Mouse (Mus musculus) stomach, postnatal 0 days (tissue): Measurements from ENCODE around the gene Gm16181. TPM values are rescaled to one million over a fixed set of nuclear protein-coding genes. Genes with fewer than 3 reads are reported as not detected.

Source experiments
- ATAC-seq: fragments of 200-750 bp; cut with Nextera tagmentation; 2 replicates; pipeline ENCODE4 v1.8.0; 2017; ENCODE audit not compliant: low FRiP score, low TSS enrichment
- DNase-seq: peaks from one replicate; pipeline ENCODE4 v3.0.0-alpha.2; 2016; ENCODE audit warnings: low spot score
- H3K27ac ChIP-seq: fragments of 300-500 bp; sonication (generic); replicated peaks from 2 replicates; pipeline ENCODE4 v1.5.1; 2014; ENCODE audit warnings: mild to moderate bottlenecking, control low read depth
- H3K27me3 ChIP-seq: fragments of 300-500 bp; sonication (generic); 2 replicates; pipeline ENCODE4 v1.6.1; 2014; ENCODE audit warnings: low read length; ENCODE audit not compliant: control insufficient read depth, insufficient read depth
- H3K36me3 ChIP-seq: fragments of 300-500 bp; sonication (generic); 2 replicates; pipeline ENCODE4 v1.6.1; 2014; ENCODE audit warnings: low read length, mixed read lengths; ENCODE audit not compliant: control insufficient read depth, insufficient read depth
- H3K4me1 ChIP-seq: fragments of 300-500 bp; sonication (generic); replicated peaks from 2 replicates; pipeline ENCODE4 v1.6.1; 2014; ENCODE audit warnings: antibody characterized with exemption; ENCODE audit not compliant: control insufficient read depth, insufficient read depth
- H3K4me2 ChIP-seq: fragments of 300-500 bp; sonication (generic); replicated peaks from 2 replicates; pipeline ENCODE4 v1.6.1; 2014; ENCODE audit warnings: low read depth, mild to moderate bottlenecking, control low read depth, moderate library complexity
- H3K4me3 ChIP-seq: fragments of 300-500 bp; sonication (generic); 2 replicates; pipeline ENCODE4 v1.5.1; 2014; ENCODE audit warnings: low read depth, low read length, control low read depth
- H3K9ac ChIP-seq: fragments of 300-500 bp; sonication (generic); 2 replicates; pipeline ENCODE4 v1.6.1; 2014; ENCODE audit warnings: mild to moderate bottlenecking, low read length, control low read depth, mixed read lengths
- H3K9me3 ChIP-seq: fragments of 300-500 bp; sonication (generic); 2 replicates; pipeline ENCODE4 v1.6.1; 2016; ENCODE audit warnings: low read length; ENCODE audit not compliant: control insufficient read depth
- CTCF ChIP-seq: IDR thresholded peaks from 2 replicates; pipeline ENCODE4 v1.5.1; 2016; ENCODE audit warnings: antibody characterized with exemption, low read depth, mild to moderate bottlenecking, moderate library complexity
- EP300 ChIP-seq: optimal IDR thresholded peaks from 2 replicates; pipeline ENCODE3; 2016; ENCODE audit warnings: antibody characterized with exemption
- WGBS: fragments of 180-500 bp; shearing (Covaris S2); extraction: QIAGEN DNeasy Blood & Tissue Kit; methylation state at CpG from one replicate; pipeline ENCODE4 v1.1.7; 2014; 5-methylcytosine and 5-hydroxymethylcytosine counted together
- polyA plus RNA-seq: library from polyadenylated mRNA; unstranded; fragments of >200 nt; fragmentation: Nextera tagmentation; extraction: Ambion mirVana; gene quantifications from 2 replicates; pipeline ENCODE4 v1.2.1, GENCODE M21; 2015

Gm16181 gene
- polyA plus RNA-seq: 0.27 and 0.33 TPM in 2 replicates

GRCm38 (mm10) chr17:35220156-35220952 is at the start of gene Gm16181:
Gm16181 (plus strand) TSS chr17:35220834.
- H3K4me1 ChIP-seq: no peaks in the 10 kb centered on the region
- ATAC-seq (no peak; the same call in 1 of the 2 replicates), DNase-seq (no peak)
- H3K9me3 ChIP-seq: no peaks in the 10 kb centered on the region
- WGBS: 65% methylated on average over 28 of the region's 28 CpGs
- H3K27ac ChIP-seq: peak within 1 kb of the TSS; percentile 71
- no peaks in the 10 kb centered on the region; the same call in 1 of the 2 replicates for H3K36me3 ChIP-seq
- no peak within 1 kb of the TSS for H3K4me2 ChIP-seq
- no peak within 1 kb of the TSS for H3K4me3 ChIP-seq
- H3K27me3 ChIP-seq: no peaks in the 10 kb centered on the region
- H3K9ac ChIP-seq: 0 out of 2 replicates have a peak within 1 kb of the TSS, but pooled peaks have one; percentile 8
- no peak for TF ChIP-seq EP300
- TF ChIP-seq CTCF: no peak

- ATAC-seq (no peak), DNase-seq (no peak)
- H3K27ac ChIP-seq: no peak overlapping the region
- H3K4me2 ChIP-seq: no peak overlapping the region
- H3K27me3 ChIP-seq: no peaks in the 10 kb centered on the region
- no peaks in the 10 kb centered on the region for H3K4me1 ChIP-seq
- H3K9me3 ChIP-seq: no peaks in the 10 kb centered on the region
- WGBS: 64% methylated on average over 11 of the region's 11 CpGs
- H3K36me3 ChIP-seq: no peaks in the 10 kb centered on the region
- peak overlapping the region; percentile 41; the same call in 1 of the 2 replicates for H3K9ac ChIP-seq
- TF ChIP-seq CTCF (no peak), EP300 (no peak)
- no peak overlapping the region for H3K4me3 ChIP-seq
Measured at GRCm38 (mm10) chr17:35172445-35173234, 48.0 kb upstream of the Gm16181 start.

GRCm38 (mm10) chr17:35173329-35173728 is 47.3 kb upstream of the Gm16181 start:
- H3K4me1 ChIP-seq: no peaks in the 10 kb centered on the region
- H3K36me3 ChIP-seq: no peaks in the 10 kb centered on the region
- WGBS: 77% methylated on average over 3 of the region's 3 CpGs
- 0 out of 2 replicates have a peak overlapping the region, but pooled peaks have one; percentile 41 for H3K9ac ChIP-seq
- no peaks in the 10 kb centered on the region for H3K27me3 ChIP-seq
- no peaks in the 10 kb centered on the region for H3K9me3 ChIP-seq
- ATAC-seq: no peak
- H3K4me3 ChIP-seq: no peak overlapping the region
- no peak for DNase-seq
- no peak overlapping the region for H3K4me2 ChIP-seq
- H3K27ac ChIP-seq: no peak overlapping the region; the same call in 1 of the 2 replicates
- TF ChIP-seq EP300: no peak
- TF ChIP-seq CTCF: no peak

GRCm38 (mm10) chr17:35174201-35174977 is 46.2 kb upstream of the Gm16181 start:
- DNase-seq (no peak), ATAC-seq (no peak)
- Histone ChIP-seq H3K27ac (no peak overlapping the region), H3K4me2 (no peak overlapping the region), H3K4me1 (no peaks in the 10 kb centered on the region), H3K36me3 (no peaks in the 10 kb centered on the region), H3K9ac (no peak overlapping the region), H3K27me3 (no peaks in the 10 kb centered on the region), H3K9me3 (no peaks in the 10 kb centered on the region), H3K4me3 (no peak overlapping the region)
- 66% methylated on average over 8 of the region's 8 CpGs for WGBS
- no peak for TF ChIP-seq EP300
- no peak for TF ChIP-seq CTCF

- ATAC-seq (no peak), DNase-seq (no peak)
- no peaks in the 10 kb centered on the region for H3K27me3 ChIP-seq
- no peaks in the 10 kb centered on the region for H3K9me3 ChIP-seq
- no peaks in the 10 kb centered on the region for H3K4me1 ChIP-seq
- H3K4me2 ChIP-seq: no peak overlapping the region
- no peak overlapping the region for H3K4me3 ChIP-seq
- H3K9ac ChIP-seq: no peak overlapping the region
- TF ChIP-seq CTCF: no peak
- TF ChIP-seq EP300: no peak
- H3K27ac ChIP-seq: no peak overlapping the region
- no peaks in the 10 kb centered on the region for H3K36me3 ChIP-seq
- WGBS: 65% methylated on average over 6 of the region's 6 CpGs
Measured at GRCm38 (mm10) chr17:35175382-35175781, 45.3 kb upstream of the Gm16181 start.
